ENCODE assay signal across 16 mouse cellular contexts in the genomic region with DNA sequence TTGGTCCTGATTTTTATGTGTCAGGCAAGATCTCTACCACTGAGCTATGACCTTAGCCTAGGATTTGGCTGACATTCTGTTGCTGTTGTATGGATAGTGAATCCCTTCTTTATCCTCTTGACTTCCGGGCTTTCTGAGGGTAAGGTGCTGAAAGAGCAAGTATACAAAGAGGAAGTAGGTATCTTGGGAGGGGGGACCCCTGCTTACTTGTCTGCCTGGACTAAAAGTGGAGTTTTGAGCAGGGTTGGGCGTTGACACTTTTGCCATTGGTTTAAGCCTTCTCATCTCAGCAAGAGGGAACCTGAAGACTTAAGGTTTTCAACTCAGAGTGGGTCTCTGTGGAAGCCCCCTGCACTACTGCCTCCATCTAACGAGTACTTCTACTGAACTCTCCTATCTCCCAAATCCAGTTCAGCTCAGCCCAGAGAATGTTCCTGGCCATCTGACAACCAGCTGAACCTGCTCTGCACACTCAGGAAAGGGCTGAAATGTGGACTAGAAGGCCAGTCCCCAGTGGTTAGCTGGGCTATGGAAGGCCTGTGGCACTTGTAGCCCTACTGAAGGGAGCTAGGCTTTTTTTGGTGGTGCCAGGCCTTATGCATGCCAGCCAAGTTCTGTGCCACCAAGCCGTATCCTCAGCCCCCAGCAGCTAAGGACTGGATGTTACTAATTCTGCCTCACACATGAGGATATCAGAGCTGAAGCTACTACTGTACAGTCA. TPM values are rescaled to one million over a fixed set of nuclear protein-coding genes. Genes with fewer than 3 reads are reported as not detected.
A peak's percentile ranks its signal among the peaks of the same experiment; 100 is the strongest.
DNase-seq lines count a peak whose midpoint lies in the region; ATAC-seq and TF ChIP-seq lines count a peak whose summit lies in the region.
"Had no signal": no experiment of that assay in that cellular context is flagged by ENCODE, and none has a peak within 500 bp of the region (broad histone marks: within the 10 kb centered on the region; RNA-seq: fewer than 3 reads in every experiment).

No protein-coding gene starts in this region.

- no peaks in the 10 kb centered on the region for H3K9me3 ChIP-seq in embryonic facial prominence, embryonic 13.5 days
- no peaks in the 10 kb centered on the region for H3K9me3 ChIP-seq in embryonic facial prominence, embryonic 10.5 days
- H3K9me3 ChIP-seq in intestine, embryonic 16.5 days (ENCODE audit: control insufficient read depth, low read length): no peaks in the 10 kb centered on the region
- H3K9me3 ChIP-seq in intestine, embryonic 15.5 days: no peaks in the 10 kb centered on the region
- H3K9me3 ChIP-seq in stomach, postnatal 0 days (ENCODE audit: control insufficient read depth, low read length): no peaks in the 10 kb centered on the region
- H3K9me3 ChIP-seq: midbrain, embryonic 13.5 days had no signal

- no peaks in the 10 kb centered on the region for H3K27me3 ChIP-seq in embryonic facial prominence, embryonic 13.5 days
- no peaks in the 10 kb centered on the region for H3K27me3 ChIP-seq in embryonic facial prominence, embryonic 10.5 days (replicated peaks; ENCODE audit: low read depth, poor library complexity, severe bottlenecking)
- no peaks in the 10 kb centered on the region for H3K27me3 ChIP-seq in intestine, embryonic 16.5 days (replicated peaks; ENCODE audit: control insufficient read depth, insufficient read depth, low read length)
- no peaks in the 10 kb centered on the region for H3K27me3 ChIP-seq in intestine, embryonic 15.5 days (replicated peaks)
- H3K27me3 ChIP-seq in stomach, postnatal 0 days (ENCODE audit: control insufficient read depth, insufficient read depth, low read length): no peaks in the 10 kb centered on the region
- H3K27me3 ChIP-seq: CH12.LX had no signal

- H3K4me2 ChIP-seq in embryonic facial prominence, embryonic 13.5 days: no peak overlapping the region
- no peak overlapping the region for H3K4me2 ChIP-seq in intestine, embryonic 16.5 days (ENCODE audit: low read depth, low read length)
- no peak overlapping the region for H3K4me2 ChIP-seq in intestine, embryonic 15.5 days (replicated peaks)
- H3K4me2 ChIP-seq in stomach, postnatal 0 days (replicated peaks; ENCODE audit: low read depth): no peak overlapping the region
- H3K4me2 ChIP-seq: midbrain, embryonic 13.5 days had no signal

- H3K4me3 ChIP-seq in embryonic facial prominence, embryonic 13.5 days: no peak overlapping the region
- no peak overlapping the region for H3K4me3 ChIP-seq in embryonic facial prominence, embryonic 10.5 days
- H3K4me3 ChIP-seq in intestine, embryonic 16.5 days (ENCODE audit: low read length): no peak overlapping the region
- H3K4me3 ChIP-seq in intestine, embryonic 15.5 days (replicated peaks): no peak overlapping the region
- no peak overlapping the region for H3K4me3 ChIP-seq in stomach, postnatal 0 days (ENCODE audit: low read depth, low read length)
- H3K4me3 ChIP-seq: midbrain, embryonic 13.5 days had no signal

- no peak for TF ChIP-seq EP300 in stomach, postnatal 0 days (optimal IDR thresholded peaks at IDR 0.05)

- H3K27ac ChIP-seq in embryonic facial prominence, embryonic 13.5 days: peak overlapping the region; percentile 23; the same call in 1 of the 2 replicates
- H3K27ac ChIP-seq in embryonic facial prominence, embryonic 10.5 days (replicated peaks): no peak overlapping the region
- no peak overlapping the region for H3K27ac ChIP-seq in intestine, embryonic 16.5 days (ENCODE audit: low read length)
- H3K27ac ChIP-seq in intestine, embryonic 15.5 days: no peak overlapping the region
- H3K27ac ChIP-seq in stomach, postnatal 0 days (replicated peaks): no peak overlapping the region
- H3K27ac ChIP-seq: hindbrain, postnatal 0 days; midbrain, embryonic 13.5 days had no signal

- no peak for DNase-seq in embryonic facial prominence, embryonic 10.5 days (ENCODE audit: low spot score)
- peak; percentile 32 for DNase-seq in testis, postnatal 10 days (ENCODE audit: low spot score)
- no peak for DNase-seq in testis, postnatal 14 days (ENCODE audit: low spot score)
- no peak for DNase-seq in stomach, postnatal 0 days (ENCODE audit: low spot score)
- DNase-seq in frontal cortex, postnatal 14 days (ENCODE audit: low spot score in 2 of 2): no peak
- DNase-seq: adrenal gland, postnatal 14 days; cerebellum, postnatal 10 days; gastrocnemius, postnatal 14 days; layer of hippocampus, postnatal 36 days; lung, postnatal 36 days had no signal

- H3K36me3 ChIP-seq in embryonic facial prominence, embryonic 13.5 days: peaks cover 17% of the 10 kb centered on the region
- peaks cover 26% of the 10 kb centered on the region for H3K36me3 ChIP-seq in embryonic facial prominence, embryonic 10.5 days (replicated peaks)
- peaks cover 7% of the 10 kb centered on the region for H3K36me3 ChIP-seq in intestine, embryonic 16.5 days (ENCODE audit: control insufficient read depth, insufficient read depth, low read length)
- H3K36me3 ChIP-seq in intestine, embryonic 15.5 days: no peaks in the 10 kb centered on the region
- peaks cover 6% of the 10 kb centered on the region; the same call in 1 of the 2 replicates for H3K36me3 ChIP-seq in stomach, postnatal 0 days (ENCODE audit: control insufficient read depth, insufficient read depth, low read length)

- no peak for ATAC-seq in embryonic facial prominence, embryonic 13.5 days (ENCODE audit: insufficient number of reproducible peaks, insufficient read depth, low FRiP score, low TSS enrichment, low read depth)
- no peak for ATAC-seq in intestine, embryonic 16.5 days
- no peak for ATAC-seq in intestine, embryonic 15.5 days
- no peak for ATAC-seq in stomach, postnatal 0 days (ENCODE audit: low FRiP score, low TSS enrichment)
- ATAC-seq: hindbrain, postnatal 0 days; midbrain, embryonic 13.5 days had no signal

- H3K4me1 ChIP-seq in embryonic facial prominence, embryonic 13.5 days: peaks cover 36% of the 10 kb centered on the region
- H3K4me1 ChIP-seq in embryonic facial prominence, embryonic 10.5 days: peaks cover 48% of the 10 kb centered on the region
- peaks cover 9% of the 10 kb centered on the region for H3K4me1 ChIP-seq in intestine, embryonic 16.5 days (ENCODE audit: control insufficient read depth, insufficient read depth, low read length)
- peaks cover 19% of the 10 kb centered on the region for H3K4me1 ChIP-seq in intestine, embryonic 15.5 days (replicated peaks)
- peaks cover under 1% of the 10 kb centered on the region; the same call in 1 of the 2 replicates for H3K4me1 ChIP-seq in stomach, postnatal 0 days (replicated peaks; ENCODE audit: control insufficient read depth, insufficient read depth)
- H3K4me1 ChIP-seq: midbrain, embryonic 13.5 days had no signal

- no peak for TF ChIP-seq CTCF in stomach, postnatal 0 days (IDR thresholded peaks at IDR 0.05; ENCODE audit: low read depth)

- WGBS in embryonic facial prominence, embryonic 13.5 days: 72% methylated on average over 4 of the region's 4 CpGs
- 83% methylated on average over 4 of the region's 4 CpGs for WGBS in embryonic facial prominence, embryonic 10.5 days
- WGBS in intestine, embryonic 16.5 days: 86% methylated on average over 4 of the region's 4 CpGs
- 85% methylated on average over 4 of the region's 4 CpGs for WGBS in intestine, embryonic 15.5 days
- 69% methylated on average over 4 of the region's 4 CpGs for WGBS in stomach, postnatal 0 days

- no peak overlapping the region for H3K9ac ChIP-seq in embryonic facial prominence, embryonic 13.5 days
- H3K9ac ChIP-seq in intestine, embryonic 16.5 days (ENCODE audit: low read depth, low read length): 0 out of 2 replicates have a peak overlapping the region, but pooled peaks have one; percentile 10
- H3K9ac ChIP-seq in intestine, embryonic 15.5 days: no peak overlapping the region
- H3K9ac ChIP-seq in stomach, postnatal 0 days (ENCODE audit: low read length): 0 out of 2 replicates have a peak overlapping the region, but pooled peaks have one; percentile 4
- H3K9ac ChIP-seq: midbrain, embryonic 13.5 days had no signal

RNA-seq across cellular contexts. Expression of a gene that starts 6.7 kb away (rescaled TPM):
- polyA plus RNA-seq in embryonic facial prominence, embryonic 13.5 days (2015; fragmentation: Nextera tagmentation; extraction: Ambion mirVana): 20.8 and 21.3 TPM in 2 replicates
- polyA plus RNA-seq in embryonic facial prominence, embryonic 10.5 days (2016; fragmentation: Nextera tagmentation; extraction: Ambion mirVana): 10.8 and 12.0 TPM in 2 replicates
- 14.4 and 16.2 TPM in 2 replicates for polyA plus RNA-seq in intestine, embryonic 16.5 days (2015; fragmentation: Nextera tagmentation; extraction: Ambion mirVana)
- 23.2 and 29.7 TPM in 2 replicates for polyA plus RNA-seq in intestine, embryonic 15.5 days (2015; fragmentation: Nextera tagmentation; extraction: Ambion mirVana)
- polyA plus RNA-seq in stomach, postnatal 0 days (2015; fragmentation: Nextera tagmentation; extraction: Ambion mirVana): 17.5 and 18.3 TPM in 2 replicates

Comparison
In these comparisons a context has a peak if more than half of its experiments do, and no peak if none do; other contexts are left out.
1. H3K9ac ChIP-seq: peak in intestine, embryonic 16.5 days (single experiment) and stomach, postnatal 0 days (single experiment); none in embryonic facial prominence, embryonic 13.5 days (single experiment) and intestine, embryonic 15.5 days (single experiment).